Mouse (Mus musculus) MEL (cell line): Measurements from ENCODE around the gene Polr3gl. TPM values are rescaled to one million over a fixed set of nuclear protein-coding genes. Genes with fewer than 3 reads are reported as not detected.

Experiments used
- DNase-seq: peaks from one replicate; pipeline ENCODE4 v3.0.0; 2011; ENCODE audit warnings: low read depth, low spot score
- H3K27ac ChIP-seq: 2 replicates; pipeline ENCODE4 v1.5.1; 2012; ENCODE audit warnings: low read depth, mild to moderate bottlenecking, control low read depth, low read length, moderate library complexity; ENCODE audit not compliant: control insufficient read depth
- H3K27me3 ChIP-seq, 2 experiments: fragments of 150-350 bp in 1 of 2; sonication (generic) in 1 of 2; 2 replicates each; pipeline ENCODE4 v1.6.1; 2012; ENCODE audit warnings: low read length in 2 of 2, mild to moderate bottlenecking in 2 of 2, improper control_type of control experiment in 1 of 2, moderate library complexity in 1 of 2; ENCODE audit not compliant: insufficient read depth in 2 of 2, control insufficient read depth in 1 of 2
- H3K36me3 ChIP-seq, 2 experiments: 2 replicates each; pipeline ENCODE4 v1.6.1; 2012 to 2014; ENCODE audit warnings: low read length in 2 of 2, improper control_type of control experiment in 1 of 2, inconsistent platforms in 1 of 2, mild to moderate bottlenecking in 1 of 2; ENCODE audit not compliant: insufficient read depth in 2 of 2, control insufficient read depth in 1 of 2
- H3K4me1 ChIP-seq, 2 experiments: fragments of 150-350 bp in 1 of 2; sonication (generic) in 1 of 2; 2 replicates each; pipeline ENCODE4 v1.6.1; 2012; ENCODE audit warnings: low read length in 2 of 2, improper control_type of control experiment in 1 of 2, mild to moderate bottlenecking in 1 of 2; ENCODE audit not compliant: insufficient read depth in 2 of 2, control insufficient read depth in 1 of 2
- H3K4me3 ChIP-seq, 2 experiments: fragments of 150-350 bp in 1 of 2; sonication (generic) in 1 of 2; 2 replicates each; pipeline ENCODE4 v1.5.1; 2012; ENCODE audit warnings: low read depth in 2 of 2, low read length in 2 of 2, mild to moderate bottlenecking in 2 of 2, moderate library complexity in 2 of 2, control low read depth in 1 of 2, improper control_type of control experiment in 1 of 2; ENCODE audit not compliant: control insufficient read depth in 1 of 2, insufficient read depth in 1 of 2
- H3K79me2 ChIP-seq: 2 replicates; pipeline ENCODE4 v1.6.1; 2012; ENCODE audit warnings: mild to moderate bottlenecking, low read length, moderate library complexity; ENCODE audit not compliant: control insufficient read depth, poor library complexity, insufficient read depth
- H3K9ac ChIP-seq: 2 replicates; pipeline ENCODE4 v1.6.1; 2012; ENCODE audit warnings: low read depth, mild to moderate bottlenecking, control low read depth, low read length, moderate library complexity; ENCODE audit not compliant: control insufficient read depth, poor library complexity, severe bottlenecking
- H3K9me3 ChIP-seq: fragments of 150-350 bp; sonication (generic); replicated peaks from 2 replicates; pipeline ENCODE4 v1.6.1; 2012; ENCODE audit warnings: mild to moderate bottlenecking, low read length, improper control_type of control experiment, moderate library complexity; ENCODE audit not compliant: insufficient read depth
- CHD1 ChIP-seq: IDR thresholded peaks from 2 replicates; pipeline ENCODE4 v1.6.1; 2012; ENCODE audit warnings: low read depth, mild to moderate bottlenecking, inconsistent platforms, low read length, improper control_type of control experiment
- CHD2 ChIP-seq: IDR thresholded peaks from 2 replicates; pipeline ENCODE4 v1.6.1; 2011; ENCODE audit warnings: low read length, improper control_type of control experiment
- ETS1 ChIP-seq: IDR thresholded peaks from 2 replicates; pipeline ENCODE4 v1.6.1; 2012; ENCODE audit warnings: low read depth, mild to moderate bottlenecking, inconsistent platforms, low read length, improper control_type of control experiment, moderate library complexity
- GABPA ChIP-seq: IDR thresholded peaks from 2 replicates; pipeline ENCODE4 v1.6.1; 2012; ENCODE audit warnings: low read depth, mild to moderate bottlenecking, inconsistent platforms, low read length, improper control_type of control experiment, moderate library complexity
- MAZ ChIP-seq: IDR thresholded peaks from 2 replicates; pipeline ENCODE4 v1.6.1; 2012; ENCODE audit warnings: low read depth, mild to moderate bottlenecking, inconsistent platforms, low read length, improper control_type of control experiment
- MEF2A ChIP-seq: IDR thresholded peaks from 2 replicates; pipeline ENCODE4 v1.6.1; 2014; ENCODE audit warnings: low read depth, mild to moderate bottlenecking, inconsistent platforms, low read length, improper control_type of control experiment; ENCODE audit not compliant: poor library complexity, insufficient replicate concordance, severe bottlenecking; ENCODE audit errors: extremely low read depth
- MXI1 ChIP-seq: IDR thresholded peaks from 2 replicates; pipeline ENCODE4 v1.6.1; 2011; ENCODE audit warnings: mild to moderate bottlenecking, low read depth, low read length, improper control_type of control experiment
- MYB ChIP-seq: IDR thresholded peaks from 2 replicates; pipeline ENCODE4 v1.6.1; 2011; ENCODE audit warnings: mild to moderate bottlenecking, low read depth, low read length, improper control_type of control experiment
- MYC ChIP-seq: IDR thresholded peaks from 2 replicates; pipeline ENCODE4 v1.6.1; 2011; ENCODE audit warnings: low read depth, mild to moderate bottlenecking, low read length, improper control_type of control experiment, moderate library complexity
- NELFE ChIP-seq: IDR thresholded peaks from 2 replicates; pipeline ENCODE4 v1.6.1; 2011; ENCODE audit warnings: low read depth, low read length, improper control_type of control experiment
- NRF1 ChIP-seq: IDR thresholded peaks from 2 replicates; pipeline ENCODE4 v1.6.1; 2014; ENCODE audit warnings: low read depth, mild to moderate bottlenecking, inconsistent platforms, low read length, improper control_type of control experiment, moderate library complexity; ENCODE audit not compliant: poor library complexity, insufficient read depth, severe bottlenecking
- POLR2A ChIP-seq, 2 experiments: IDR thresholded peaks; 2 replicates each; pipeline ENCODE4 v1.6.1; 2011 to 2012; ENCODE audit warnings: low read length in 2 of 2, mild to moderate bottlenecking in 2 of 2, control low read depth in 1 of 2, improper control_type of control experiment in 1 of 2, low read depth in 1 of 2, moderate library complexity in 1 of 2; ENCODE audit not compliant: control insufficient read depth in 1 of 2, insufficient read depth in 1 of 2, poor library complexity in 1 of 2
- POLR2AphosphoS2 ChIP-seq: IDR thresholded peaks from 2 replicates; pipeline ENCODE4 v1.6.1; 2011; ENCODE audit warnings: low read length, improper control_type of control experiment
- POLR2AphosphoS5 ChIP-seq: IDR thresholded peaks from 2 replicates; pipeline ENCODE4 v1.6.1; 2012; ENCODE audit warnings: low read depth, borderline replicate concordance, mild to moderate bottlenecking, inconsistent platforms, low read length, moderate library complexity, mixed read lengths
- RCOR1 ChIP-seq: IDR thresholded peaks from 2 replicates; pipeline ENCODE4 v1.6.1; 2012; ENCODE audit warnings: low read depth, mild to moderate bottlenecking, inconsistent platforms, low read length, improper control_type of control experiment
- SIN3A ChIP-seq: IDR thresholded peaks from 2 replicates; pipeline ENCODE4 v1.6.1; 2012; ENCODE audit warnings: low read length, improper control_type of control experiment, inconsistent platforms
- SMC3 ChIP-seq: IDR thresholded peaks from 2 replicates; pipeline ENCODE4 v1.6.1; 2011; ENCODE audit warnings: low read depth, low read length, improper control_type of control experiment
- TAL1 ChIP-seq: IDR thresholded peaks from 2 replicates; pipeline ENCODE4 v1.6.1; 2012; ENCODE audit warnings: mild to moderate bottlenecking, inconsistent platforms, low read length, moderate library complexity, mixed read lengths
- ZKSCAN1 ChIP-seq: IDR thresholded peaks from 2 replicates; pipeline ENCODE4 v1.6.1; 2012; ENCODE audit warnings: low read depth, mild to moderate bottlenecking, inconsistent platforms, low read length, improper control_type of control experiment, moderate library complexity
- ZMIZ1 ChIP-seq: IDR thresholded peaks from 2 replicates; pipeline ENCODE4 v1.6.1; 2012; ENCODE audit warnings: low read depth, mild to moderate bottlenecking, inconsistent platforms, low read length, improper control_type of control experiment, moderate library complexity
- polyA plus RNA-seq, 2 experiments: library from polyadenylated mRNA; stranded (reverse) in 1 of 2; unstranded in 1 of 2; fragments of >175 nt in 1 of 2; fragments of >200 nt in 1 of 2; gene quantifications; 2 replicates each; pipeline versions ENCODE4 v1.2.1 to v1.2.4; 2012; ENCODE audit warnings: low replicate concordance in 2 of 2, low read depth in 1 of 2; ENCODE audit not compliant: insufficient read length in 2 of 2, insufficient read depth in 1 of 2, missing spikeins in 1 of 2
- total RNA-seq: library from RNA; depleted of rRNA; stranded (reverse); fragments of 300-350 nt; gene quantifications from 2 replicates; pipeline ENCODE4 v1.2.3, GENCODE M21; 2012

Gene Polr3gl
- total and polyA plus RNA-seq, 3 experiments = 31.1 to 39.8 TPM; not detected in 1

GRCm38 (mm10) chr3:96602704-96603084 lies 8.7 kb upstream of the Polr3gl start:
- peaks cover 0 to 7% of the 10 kb centered on the region in 2 experiments; a peak in 2 of 4 replicates for H3K36me3 ChIP-seq
- no peaks in the 10 kb centered on the region; the same call in 1 of the 2 replicates for H3K79me2 ChIP-seq
- peaks cover 8 to 9% of the 10 kb centered on the region in 2 experiments for H3K4me1 ChIP-seq
- H3K9ac ChIP-seq = no peak overlapping the region
- H3K9me3 ChIP-seq = no peaks in the 10 kb centered on the region
- no peak overlapping the region for H3K27ac ChIP-seq
- H3K27me3 ChIP-seq = no peaks in the 10 kb centered on the region
- no peak for DNase-seq
- H3K4me3 ChIP-seq = no peak overlapping the region
- TF ChIP-seq CHD1 (no peak), SMC3 (no peak), MXI1 (no peak), MYC (no peak), CHD2 (no peak), TAL1 (no peak), MAZ (no peak), RCOR1 (no peak)

GRCm38 (mm10) chr3:96601941-96602703 lies 8.1 kb upstream of the Polr3gl start:
- no peak for DNase-seq
- Histone ChIP-seq H3K79me2 (no peaks in the 10 kb centered on the region; the same call in 1 of the 2 replicates), H3K27me3 (no peaks in the 10 kb centered on the region), H3K36me3 (peaks cover 0 to 7% of the 10 kb centered on the region in 2 experiments; a peak in 2 of 4 replicates), H3K9ac (peak overlapping the region; percentile 74), H3K9me3 (no peaks in the 10 kb centered on the region), H3K4me3 (peak overlapping the region; percentile 60 to 66), H3K4me1 (peaks cover 8 to 9% of the 10 kb centered on the region in 2 experiments), H3K27ac (no peak overlapping the region)
- no peak; the same call in 1 of the 2 replicates for TF ChIP-seq SIN3A
- no peak for TF ChIP-seq POLR2A (IDR thresholded peaks at IDR 0.05; ENCODE audit: control insufficient read depth in 1 of 2, insufficient read depth in 1 of 2, low read depth in 1 of 2, low read length in 2 of 2, poor library complexity in 1 of 2)
- TF ChIP-seq MYB = no peak
- no peak for TF ChIP-seq CHD2
- no peak for TF ChIP-seq MEF2A
- no peak for TF ChIP-seq ZKSCAN1
- TF ChIP-seq POLR2AphosphoS5 = no peak
- no peak for TF ChIP-seq ZMIZ1
- TF ChIP-seq GABPA = no peak
- TF ChIP-seq NELFE = no peak
- TF ChIP-seq ETS1 = no peak
- TF ChIP-seq SMC3 = no peak
- TF ChIP-seq NRF1 = no peak
- no peak for TF ChIP-seq POLR2AphosphoS2
- no peak for TF ChIP-seq TAL1
